Mouse (Mus musculus) kidney, embryonic 14.5 days (tissue): ENCODE measurements around the gene Rps27rt. TPM values are rescaled to one million over a fixed set of nuclear protein-coding genes. Genes with fewer than 3 reads are reported as not detected.
A peak's percentile ranks its signal among the peaks of the same experiment; 100 is the strongest.

Experiments
- ATAC-seq: fragments of 200-750 bp; cut with Nextera tagmentation; 2 replicates; pipeline ENCODE4 v1.8.0; 2017; ENCODE audit warnings: moderate number of reproducible peaks, mild to moderate bottlenecking, moderate TSS enrichment, moderate library complexity; ENCODE audit not compliant: low FRiP score, low TSS enrichment
- H3K27ac ChIP-seq: fragments of 300-500 bp; sonication (generic); 2 replicates; pipeline ENCODE4 v1.5.1; 2014; ENCODE audit warnings: low read depth, mild to moderate bottlenecking, low read length, moderate library complexity, mixed read lengths
- H3K27me3 ChIP-seq: fragments of 300-500 bp; sonication (generic); 2 replicates; pipeline ENCODE4 v1.6.1; 2014; ENCODE audit warnings: mild to moderate bottlenecking, low read length; ENCODE audit not compliant: control insufficient read depth, insufficient read depth
- H3K36me3 ChIP-seq: fragments of 300-500 bp; sonication (generic); 2 replicates; pipeline ENCODE4 v1.6.1; 2014; ENCODE audit warnings: low read length, mixed read lengths; ENCODE audit not compliant: control insufficient read depth, insufficient read depth
- H3K4me1 ChIP-seq: fragments of 300-500 bp; sonication (generic); 2 replicates; pipeline ENCODE4 v1.6.1; 2014; ENCODE audit warnings: low read length, mixed read lengths; ENCODE audit not compliant: control insufficient read depth, insufficient read depth
- H3K4me2 ChIP-seq: fragments of 300-500 bp; sonication (generic); replicated peaks from 2 replicates; pipeline ENCODE4 v1.6.1; 2014; ENCODE audit warnings: low read depth, mild to moderate bottlenecking, low read length
- H3K4me3 ChIP-seq: fragments of 300-500 bp; sonication (generic); 2 replicates; pipeline ENCODE4 v1.5.1; 2014; ENCODE audit warnings: mild to moderate bottlenecking, low read length
- H3K9ac ChIP-seq: fragments of 300-500 bp; sonication (generic); 2 replicates; pipeline ENCODE4 v1.6.1; 2014; ENCODE audit warnings: low read depth, mild to moderate bottlenecking, low read length, moderate library complexity
- H3K9me3 ChIP-seq: fragments of 300-500 bp; sonication (generic); 2 replicates; pipeline ENCODE4 v1.6.1; 2016; ENCODE audit warnings: low read length; ENCODE audit not compliant: control insufficient read depth
- WGBS: fragments of 180-500 bp; shearing (Covaris S2); extraction: QIAGEN DNeasy Blood & Tissue Kit; methylation state at CpG from one replicate; pipeline ENCODE4 v1.1.7; 2014; 5-methylcytosine and 5-hydroxymethylcytosine counted together
- polyA plus RNA-seq: library from polyadenylated mRNA; unstranded; fragments of >200 nt; fragmentation: Nextera tagmentation; extraction: Ambion mirVana; gene quantifications from 2 replicates; pipeline ENCODE4 v1.2.1, GENCODE M21; 2014

Gene Rps27rt
- polyA plus RNA-seq, 1 experiment from 2014 or later: 479 TPM

GRCm38 (mm10) chr9:114944642-114945041 lies 37.9 kb downstream of the Rps27rt start:
- no peak overlapping the region for H3K4me3 ChIP-seq
- 91% methylated on average over 3 of the region's 3 CpGs for WGBS
- peaks cover 6% of the 10 kb centered on the region; the same call in 1 of the 2 replicates for H3K4me1 ChIP-seq
- no peak overlapping the region for H3K9ac ChIP-seq
- H3K4me2 ChIP-seq: no peak overlapping the region
- no peak for ATAC-seq
- H3K27me3 ChIP-seq: no peaks in the 10 kb centered on the region
- H3K36me3 ChIP-seq: no peaks in the 10 kb centered on the region
- no peak overlapping the region for H3K27ac ChIP-seq
- no peaks in the 10 kb centered on the region for H3K9me3 ChIP-seq

- Histone ChIP-seq H3K27me3 (no peaks in the 10 kb centered on the region), H3K4me3 (no peak overlapping the region), H3K9ac (no peak overlapping the region), H3K4me1 (peaks cover 4% of the 10 kb centered on the region), H3K4me2 (no peak overlapping the region), H3K9me3 (no peaks in the 10 kb centered on the region), H3K27ac (no peak overlapping the region), H3K36me3 (no peaks in the 10 kb centered on the region)
- no peak for ATAC-seq
- 76% methylated on average over 2 of the region's 2 CpGs for WGBS
These were observed 45.9 kb downstream of the Rps27rt start for GRCm38 (mm10) chr9:114936687-114937086.

- no peak for ATAC-seq
- 87% methylated on average over 4 of the region's 4 CpGs for WGBS
These were observed 47.2 kb downstream of the Rps27rt start for GRCm38 (mm10) chr9:114935321-114935720.

GRCm38 (mm10) chr9:114934231-114934630 lies 48.3 kb downstream of the Rps27rt start:
- no peak overlapping the region for H3K9ac ChIP-seq
- peak overlapping the region; percentile 75; the same call in 1 of the 2 replicates for H3K4me3 ChIP-seq
- H3K4me1 ChIP-seq: peaks cover 4% of the 10 kb centered on the region
- no peaks in the 10 kb centered on the region for H3K9me3 ChIP-seq
- H3K36me3 ChIP-seq: no peaks in the 10 kb centered on the region
- peak overlapping the region; percentile 96; the same call in 1 of the 2 replicates for H3K4me2 ChIP-seq
- 61% methylated on average over 11 of the region's 11 CpGs for WGBS
- H3K27ac ChIP-seq: no peak overlapping the region
- no peaks in the 10 kb centered on the region for H3K27me3 ChIP-seq
- ATAC-seq: peak; percentile 11

More at GRCm38 (mm10) chr9:114935321-114935720, 47.2 kb downstream of the Rps27rt start:
- Histone ChIP-seq H3K4me1 (peaks cover 4% of the 10 kb centered on the region), H3K27ac (no peak overlapping the region), H3K4me3 (no peak overlapping the region), H3K4me2 (no peak overlapping the region), H3K9ac (no peak overlapping the region), H3K27me3 (no peaks in the 10 kb centered on the region), H3K36me3 (no peaks in the 10 kb centered on the region), H3K9me3 (no peaks in the 10 kb centered on the region)

GRCm38 (mm10) chr9:114933723-114934171 lies 48.8 kb downstream of the Rps27rt start, which contains the start of gene Gpd1l:
Gpd1l (minus strand) TSS chr9:114933987.
- WGBS: under 1% methylated on average over 30 of the region's 30 CpGs
- peak; percentile 99 for ATAC-seq

GRCm38 (mm10) chr9:114933037-114933722 lies 49.4 kb downstream of the Rps27rt start:
- 1% methylated on average over 47 of the region's 50 CpGs for WGBS
- peaks cover 4% of the 10 kb centered on the region for H3K4me1 ChIP-seq
- peak overlapping the region; percentile 74 for H3K27ac ChIP-seq
- peak overlapping the region; percentile 66 for H3K9ac ChIP-seq
- peak; percentile 54 for ATAC-seq
- peak overlapping the region; percentile 96 for H3K4me2 ChIP-seq
- no peaks in the 10 kb centered on the region for H3K36me3 ChIP-seq
- H3K4me3 ChIP-seq: peak overlapping the region; percentile 75
- H3K9me3 ChIP-seq: no peaks in the 10 kb centered on the region
- no peaks in the 10 kb centered on the region for H3K27me3 ChIP-seq

More at GRCm38 (mm10) chr9:114933723-114934171, 48.8 kb downstream of the Rps27rt start, which contains the start of gene Gpd1l:
- Histone ChIP-seq H3K9ac (peak within 1 kb of the TSS; percentile 66), H3K4me1 (peaks cover 4% of the 10 kb centered on the region), H3K9me3 (no peaks in the 10 kb centered on the region), H3K36me3 (no peaks in the 10 kb centered on the region), H3K27me3 (no peaks in the 10 kb centered on the region), H3K4me2 (peak within 1 kb of the TSS; percentile 96), H3K4me3 (peak within 1 kb of the TSS; percentile 75), H3K27ac (peak within 1 kb of the TSS; percentile 74)

GRCm38 (mm10) chr9:114932607-114933006 lies 49.9 kb downstream of the Rps27rt start:
- Histone ChIP-seq H3K36me3 (no peaks in the 10 kb centered on the region), H3K4me1 (peaks cover 4% of the 10 kb centered on the region), H3K27ac (no peak overlapping the region), H3K9me3 (no peaks in the 10 kb centered on the region), H3K4me3 (peak overlapping the region; percentile 75), H3K27me3 (no peaks in the 10 kb centered on the region), H3K4me2 (peak overlapping the region; percentile 96), H3K9ac (peak overlapping the region; percentile 66)
- ATAC-seq: no peak
- WGBS: 14% methylated on average over 13 of the region's 13 CpGs

Other genes starting within 250 kb of the Rps27rt start
- 92.7 and 108 TPM in 2 replicates for gene Cmtm7, start 200.9 kb downstream of the Rps27rt start, polyA plus RNA-seq
- gene Cmtm8, start 138.6 kb downstream of the Rps27rt start, polyA plus RNA-seq: 36.0 and 43.0 TPM in 2 replicates
- gene Gpd1l, start 48.8 kb downstream of the Rps27rt start, polyA plus RNA-seq: 6.6 and 15.2 TPM in 2 replicates
- gene Osbpl10, start 4.2 kb downstream of the Rps27rt start, polyA plus RNA-seq: 2.1 and 2.6 TPM in 2 replicates